Mouse (Mus musculus) embryonic facial prominence, embryonic 15.5 days (tissue): ENCODE results near the gene Slc4a5. TPM values are rescaled to one million over a fixed set of nuclear protein-coding genes. Genes with fewer than 3 reads are reported as not detected.

Experiments
- ATAC-seq: fragments of 200-750 bp; cut with Nextera tagmentation; 2 replicates; pipeline ENCODE4 v1.8.0; 2017; ENCODE audit warnings: low read depth, moderate TSS enrichment; ENCODE audit not compliant: insufficient number of reproducible peaks, low FRiP score, low TSS enrichment
- H3K27ac ChIP-seq: fragments of 300-500 bp; sonication (generic); replicated peaks from 2 replicates; pipeline ENCODE4 v1.5.1; 2015; ENCODE audit warnings: mild to moderate bottlenecking, inconsistent platforms
- H3K27me3 ChIP-seq: fragments of 300-500 bp; sonication (generic); 2 replicates; pipeline ENCODE4 v1.6.1; 2015; ENCODE audit warnings: inconsistent platforms
- H3K36me3 ChIP-seq: fragments of 300-500 bp; sonication (generic); 2 replicates; pipeline ENCODE4 v1.6.1; 2015; ENCODE audit warnings: mild to moderate bottlenecking, inconsistent platforms
- H3K4me1 ChIP-seq: fragments of 300-500 bp; sonication (generic); 2 replicates; pipeline ENCODE4 v1.6.1; 2015; ENCODE audit warnings: inconsistent platforms
- H3K4me2 ChIP-seq: fragments of 300-500 bp; sonication (generic); replicated peaks from 2 replicates; pipeline ENCODE4 v1.6.1; 2015; ENCODE audit warnings: mild to moderate bottlenecking, inconsistent platforms
- H3K4me3 ChIP-seq: fragments of 300-500 bp; sonication (generic); replicated peaks from 2 replicates; pipeline ENCODE4 v1.5.1; 2015; ENCODE audit warnings: mild to moderate bottlenecking, inconsistent platforms
- H3K9ac ChIP-seq: fragments of 300-500 bp; sonication (generic); 2 replicates; pipeline ENCODE4 v1.6.1; 2015; ENCODE audit warnings: inconsistent platforms
- H3K9me3 ChIP-seq: fragments of 300-500 bp; sonication (generic); replicated peaks from 2 replicates; pipeline ENCODE4 v1.6.1; 2016; ENCODE audit warnings: inconsistent platforms
- WGBS: fragments of 180-500 bp; shearing (Covaris S2); methylation state at CpG from one replicate; pipeline ENCODE4 v1.1.7; 2015; 5-methylcytosine and 5-hydroxymethylcytosine counted together
- polyA plus RNA-seq: library from polyadenylated mRNA; unstranded; fragments of >200 nt; fragmentation: Nextera tagmentation; extraction: Ambion mirVana; gene quantifications from 2 replicates; pipeline ENCODE4 v1.2.1, GENCODE M21; 2015

Slc4a5 gene
- polyA plus RNA-seq, 1 experiment from 2014 or later = 0.48 TPM

DNA sequence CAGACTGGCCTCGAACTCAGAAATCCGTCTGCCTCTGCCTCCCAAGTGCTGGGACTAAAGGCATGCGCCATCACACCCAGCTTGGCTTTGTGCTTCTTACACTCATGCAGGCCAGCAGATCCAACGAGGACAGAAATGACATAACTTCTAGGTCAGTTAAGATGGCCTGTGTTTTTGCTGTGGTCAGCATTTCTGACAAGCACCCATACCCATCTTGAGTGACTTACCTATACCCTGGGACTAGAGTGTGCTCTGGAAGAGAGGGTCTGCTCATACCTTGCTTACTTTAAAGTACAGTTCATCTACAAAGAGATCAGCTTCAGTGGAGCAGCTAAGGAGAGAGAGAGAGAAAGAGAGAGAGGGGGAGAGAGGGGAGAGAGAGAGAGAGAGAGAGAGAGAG, 13.7 kb downstream of the Slc4a5 start:
- Histone ChIP-seq H3K4me3 (no peak overlapping the region), H3K9me3 (no peaks in the 10 kb centered on the region), H3K27me3 (peaks cover 4% of the 10 kb centered on the region), H3K27ac (no peak overlapping the region), H3K36me3 (no peaks in the 10 kb centered on the region), H3K9ac (no peak overlapping the region), H3K4me1 (peaks cover 17% of the 10 kb centered on the region), H3K4me2 (no peak overlapping the region)
- WGBS = 80% methylated on average over 4 of the region's 4 CpGs
- no peak for ATAC-seq

DNA sequence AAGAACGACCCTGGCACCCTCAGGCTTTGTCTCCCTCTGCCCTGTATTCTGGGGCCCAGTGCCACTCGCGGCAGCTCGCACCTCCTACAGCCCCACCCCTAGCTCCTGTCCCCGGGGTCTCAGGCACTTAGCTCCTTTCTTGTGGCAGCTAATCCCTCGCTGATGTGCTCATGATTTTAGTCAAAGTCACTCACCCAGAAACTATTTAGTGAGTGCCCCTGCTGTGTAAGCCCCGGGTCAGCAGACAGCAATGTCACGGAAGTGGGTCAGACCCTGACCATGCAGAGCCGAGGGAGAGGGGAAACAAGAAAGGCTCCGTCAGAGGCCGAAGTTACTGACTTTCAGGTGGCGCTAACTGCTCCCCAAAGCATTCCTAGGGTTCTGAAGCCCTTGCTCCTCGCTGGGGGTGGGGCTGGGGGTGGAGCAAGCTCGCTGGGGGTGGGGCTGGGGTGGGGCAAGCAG, 14.7 kb downstream of the Slc4a5 start:
- Histone ChIP-seq H3K4me1 (peaks cover 17% of the 10 kb centered on the region), H3K9ac (no peak overlapping the region), H3K27me3 (peaks cover 4% of the 10 kb centered on the region), H3K36me3 (no peaks in the 10 kb centered on the region), H3K27ac (no peak overlapping the region), H3K9me3 (no peaks in the 10 kb centered on the region), H3K4me2 (peak overlapping the region; percentile 35), H3K4me3 (peak overlapping the region; percentile 22)
- ATAC-seq = 0 out of 2 replicates have a peak, but pooled peaks have one; percentile 22
- WGBS = 3% methylated on average over 14 of the region's 14 CpGs

DNA sequence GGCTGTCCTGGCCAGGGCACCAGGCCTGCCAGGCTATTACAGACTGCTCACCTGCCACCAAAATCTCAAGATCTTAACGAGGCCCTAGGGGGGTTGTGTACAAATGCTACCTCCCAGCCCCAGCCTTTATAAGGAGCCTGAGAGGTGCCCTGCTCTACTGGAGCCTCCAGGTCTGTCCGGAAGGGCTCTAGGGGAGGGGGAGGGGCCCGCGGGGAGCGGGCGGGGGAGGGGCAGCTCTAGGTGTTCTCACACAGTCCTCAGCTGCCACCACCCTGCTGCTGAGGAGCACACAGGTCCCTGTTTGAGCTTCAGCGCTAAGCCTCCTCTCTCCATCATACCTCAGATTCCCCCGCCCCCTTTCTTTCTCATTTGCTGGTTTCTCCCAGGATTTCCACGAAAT, 17.5 kb downstream of the Slc4a5 start:
- H3K9ac ChIP-seq = no peak overlapping the region
- peak; percentile 59; the same call in 1 of the 2 replicates for ATAC-seq
- H3K4me3 ChIP-seq = 0 out of 2 replicates have a peak overlapping the region, but pooled peaks have one; percentile 2
- no peaks in the 10 kb centered on the region for H3K9me3 ChIP-seq
- peaks cover 17% of the 10 kb centered on the region for H3K4me1 ChIP-seq
- H3K36me3 ChIP-seq = no peaks in the 10 kb centered on the region
- no peak overlapping the region for H3K27ac ChIP-seq
- WGBS = 2% methylated on average over 7 of the region's 9 CpGs
- H3K27me3 ChIP-seq = peaks cover 4% of the 10 kb centered on the region
- peak overlapping the region; percentile 21 for H3K4me2 ChIP-seq

DNA sequence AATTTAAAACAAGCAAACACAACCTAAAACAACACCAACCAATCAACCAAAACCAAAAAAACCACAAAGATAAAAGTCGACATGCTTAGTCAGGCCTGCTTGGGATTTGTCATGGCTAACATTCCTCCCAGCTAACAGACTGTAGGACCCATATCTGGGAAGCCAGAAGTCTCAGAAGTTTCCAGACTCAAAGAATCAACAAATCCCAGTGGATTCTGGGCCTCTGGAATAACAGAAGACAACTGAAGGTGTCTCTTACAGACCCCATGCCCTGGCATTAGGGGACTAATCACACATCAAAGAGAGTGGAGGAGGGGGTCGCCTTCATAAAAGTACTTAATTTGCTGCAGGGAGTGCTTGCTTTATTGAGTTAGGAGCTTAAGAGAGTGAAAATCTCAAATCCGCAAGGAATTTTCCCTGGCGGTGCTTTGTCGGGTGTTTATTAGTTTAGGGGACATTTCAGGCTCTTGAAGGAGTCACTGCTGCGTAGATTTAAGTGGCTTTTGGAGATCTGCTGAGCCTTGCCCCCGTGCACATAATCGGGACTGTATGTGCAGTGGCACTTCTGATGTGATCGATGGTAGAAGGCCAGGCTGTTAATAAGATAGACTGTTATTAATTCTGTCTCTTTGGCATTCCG, 24.9 kb downstream of the Slc4a5 start:
- 20% methylated on average over 10 of the region's 10 CpGs for WGBS
- ATAC-seq = no peak

DNA sequence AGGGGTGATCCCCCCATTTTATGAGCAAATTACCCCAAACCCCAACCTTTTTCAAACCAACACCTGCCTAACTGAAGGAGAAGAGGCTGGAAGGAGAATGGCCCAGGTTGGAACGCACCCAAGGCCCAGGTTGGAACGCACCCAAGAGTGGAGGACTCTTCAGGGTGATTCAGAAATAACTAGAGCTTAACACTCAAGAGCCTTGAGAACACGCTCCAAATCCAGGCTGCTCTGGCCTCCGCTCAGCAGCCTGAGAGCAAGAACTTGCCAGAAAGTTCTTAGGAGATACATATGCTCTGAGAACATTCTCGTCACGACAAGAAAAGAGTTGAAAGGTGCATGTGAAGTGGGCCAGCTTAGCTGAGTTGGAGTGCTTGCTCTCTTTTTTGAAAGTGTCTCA, 25.5 kb downstream of the Slc4a5 start:
- Histone ChIP-seq H3K9me3 (no peaks in the 10 kb centered on the region), H3K9ac (no peak overlapping the region), H3K4me3 (no peak overlapping the region), H3K4me1 (peaks cover 19% of the 10 kb centered on the region; the same call in 1 of the 2 replicates), H3K27me3 (no peaks in the 10 kb centered on the region), H3K27ac (peak overlapping the region; percentile 23; the same call in 1 of the 2 replicates), H3K4me2 (no peak overlapping the region), H3K36me3 (no peaks in the 10 kb centered on the region)
- 50% methylated on average over 6 of the region's 6 CpGs for WGBS
- no peak for ATAC-seq

More for the DNA sequence above, 24.9 kb downstream of the Slc4a5 start:
- Histone ChIP-seq H3K36me3 (no peaks in the 10 kb centered on the region), H3K27ac (peak overlapping the region; percentile 23; the same call in 1 of the 2 replicates), H3K9ac (no peak overlapping the region), H3K9me3 (no peaks in the 10 kb centered on the region), H3K27me3 (no peaks in the 10 kb centered on the region), H3K4me3 (no peak overlapping the region), H3K4me1 (peaks cover 19% of the 10 kb centered on the region; the same call in 1 of the 2 replicates), H3K4me2 (no peak overlapping the region)

DNA sequence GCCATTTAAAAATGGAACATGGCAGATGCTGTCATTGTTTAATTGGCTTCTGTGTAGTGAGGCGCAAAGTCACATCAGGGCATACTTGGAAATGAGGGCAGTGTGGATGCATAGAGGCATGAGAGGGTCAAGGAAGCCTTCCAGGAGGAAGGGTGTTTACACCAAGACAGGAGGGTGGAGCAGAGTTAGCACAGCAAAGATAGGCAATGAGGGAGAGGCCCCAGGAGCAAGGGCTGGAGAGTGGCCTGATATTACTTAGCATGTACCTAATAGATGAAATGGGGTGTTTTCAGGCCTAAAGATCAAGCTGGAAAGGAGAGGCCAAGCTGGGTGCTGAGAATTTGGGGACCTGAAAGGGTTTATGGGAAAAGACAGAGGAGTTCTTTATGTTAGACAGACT, 26.4 kb downstream of the Slc4a5 start:
- Histone ChIP-seq H3K36me3 (no peaks in the 10 kb centered on the region), H3K4me2 (no peak overlapping the region), H3K9ac (no peak overlapping the region), H3K9me3 (no peaks in the 10 kb centered on the region), H3K27ac (no peak overlapping the region), H3K27me3 (no peaks in the 10 kb centered on the region), H3K4me1 (peaks cover 19% of the 10 kb centered on the region; the same call in 1 of the 2 replicates), H3K4me3 (no peak overlapping the region)
- 96% methylated on average over 1 of the region's 1 CpGs for WGBS
- no peak for ATAC-seq

DNA sequence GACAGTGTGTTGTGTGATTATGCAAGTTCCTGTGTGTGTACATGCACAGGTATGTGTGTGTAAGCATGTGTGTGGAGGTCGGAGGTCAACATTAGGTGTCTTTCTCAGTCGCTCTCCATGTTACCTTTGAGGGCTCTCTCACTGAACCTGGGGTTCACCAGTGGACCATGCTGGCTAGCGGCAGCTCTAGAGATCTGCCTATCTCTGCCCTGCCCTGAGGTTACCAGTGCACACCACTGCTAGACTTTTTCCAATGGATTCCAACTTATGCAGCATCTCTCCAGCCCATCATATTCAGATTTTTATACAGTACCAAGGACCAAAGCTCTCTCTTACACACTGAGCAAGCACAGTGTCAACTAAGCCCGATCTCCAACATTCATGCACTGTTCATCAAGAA, 27.1 kb downstream of the Slc4a5 start:
- Histone ChIP-seq H3K4me1 (peaks cover 19% of the 10 kb centered on the region; the same call in 1 of the 2 replicates), H3K27ac (no peak overlapping the region), H3K36me3 (no peaks in the 10 kb centered on the region), H3K9me3 (no peaks in the 10 kb centered on the region), H3K4me3 (no peak overlapping the region), H3K27me3 (no peaks in the 10 kb centered on the region), H3K9ac (no peak overlapping the region), H3K4me2 (no peak overlapping the region)
- WGBS = 95% methylated on average over 4 of the region's 4 CpGs
- no peak for ATAC-seq

DNA sequence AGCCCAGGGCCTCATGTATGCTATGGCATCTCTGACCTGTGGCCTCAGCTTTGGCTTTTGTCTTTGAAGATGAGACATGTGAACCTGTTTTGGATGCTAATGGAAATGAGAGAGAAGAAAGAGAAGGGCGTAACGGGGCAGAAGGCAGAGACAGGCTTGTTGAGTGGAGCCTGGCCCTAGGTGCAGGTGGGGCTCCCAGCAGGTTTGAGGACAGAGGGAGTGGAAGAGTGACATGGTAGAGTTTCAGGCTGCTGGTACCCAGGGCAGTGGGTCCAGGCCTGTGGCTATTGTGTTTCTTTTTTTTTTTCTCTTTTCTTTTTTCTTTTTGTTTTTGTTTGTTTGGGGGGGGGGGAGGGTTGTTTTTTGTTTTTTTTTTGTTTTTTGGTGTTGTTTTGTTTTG, 27.5 kb downstream of the Slc4a5 start:
- Histone ChIP-seq H3K36me3 (no peaks in the 10 kb centered on the region), H3K9me3 (no peaks in the 10 kb centered on the region), H3K27me3 (no peaks in the 10 kb centered on the region), H3K9ac (no peak overlapping the region), H3K27ac (no peak overlapping the region), H3K4me2 (no peak overlapping the region), H3K4me3 (no peak overlapping the region), H3K4me1 (peaks cover 19% of the 10 kb centered on the region; the same call in 1 of the 2 replicates)
- no peak for ATAC-seq
- WGBS = 78% methylated on average over 2 of the region's 2 CpGs

DNA sequence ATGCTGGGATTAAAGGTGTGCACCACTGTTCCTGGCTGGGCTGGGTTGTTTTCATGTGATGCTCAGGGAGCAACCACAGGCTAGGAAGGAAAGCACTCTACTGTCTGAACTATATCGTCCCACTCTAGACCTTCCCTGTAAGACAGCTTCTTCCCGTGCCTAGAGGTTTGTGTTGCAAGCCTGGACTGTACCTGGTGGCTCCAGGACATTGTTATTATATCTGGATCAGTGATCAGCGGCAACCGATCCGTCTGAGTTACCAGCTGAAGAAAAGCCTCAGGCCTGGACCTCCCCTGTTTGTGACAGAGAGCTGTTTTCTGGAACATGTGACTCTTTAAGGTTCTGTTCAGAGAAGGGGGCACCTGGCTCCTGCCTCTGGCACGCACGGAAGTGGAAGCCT, 34.6 kb downstream of the Slc4a5 start:
- Histone ChIP-seq H3K27me3 (no peaks in the 10 kb centered on the region), H3K4me1 (no peaks in the 10 kb centered on the region), H3K4me3 (no peak overlapping the region), H3K27ac (no peak overlapping the region), H3K4me2 (no peak overlapping the region), H3K9ac (no peak overlapping the region), H3K9me3 (no peaks in the 10 kb centered on the region), H3K36me3 (no peaks in the 10 kb centered on the region)
- 46% methylated on average over 7 of the region's 7 CpGs for WGBS
- ATAC-seq = no peak

DNA sequence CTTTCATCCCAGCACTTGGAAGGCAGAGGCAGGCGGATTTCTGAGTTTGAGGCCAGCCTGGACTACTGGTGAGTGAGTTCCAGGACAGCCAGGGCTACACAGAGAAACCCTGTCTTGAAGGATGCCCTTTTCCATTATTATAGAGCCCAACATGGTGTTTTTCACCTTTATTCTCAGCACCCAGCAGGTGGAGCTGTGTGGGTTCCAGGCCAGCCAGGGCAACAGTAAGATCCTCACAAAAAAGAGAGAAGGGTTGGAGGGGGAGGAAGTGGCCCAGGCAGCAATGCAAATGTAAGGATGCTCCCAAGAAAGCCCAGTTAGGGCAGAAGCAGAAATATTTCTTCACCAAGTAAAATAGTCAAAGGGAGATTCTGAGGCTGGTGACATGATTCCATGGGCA, 44.9 kb downstream of the Slc4a5 start:
- H3K4me3 ChIP-seq = no peak overlapping the region
- 78% methylated on average over 1 of the region's 1 CpGs for WGBS
- no peak for ATAC-seq

DNA sequence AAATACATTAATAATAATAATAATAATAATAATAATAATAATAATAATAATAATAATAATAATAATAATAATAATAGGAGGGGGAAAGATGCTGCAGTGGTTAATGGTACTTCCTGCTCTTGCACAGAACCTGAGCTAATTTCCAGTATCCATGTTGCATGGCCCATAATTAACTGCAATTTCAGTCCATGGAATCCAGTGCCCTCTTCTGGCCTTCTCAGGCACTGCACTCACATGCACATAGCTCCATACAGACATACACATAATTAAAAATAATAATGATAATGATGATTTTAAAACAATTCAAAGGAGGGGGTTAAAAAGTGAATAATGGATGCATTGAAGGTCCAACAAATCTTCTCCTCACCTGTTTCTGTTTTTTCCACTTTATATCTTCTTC, 45.6 kb downstream of the Slc4a5 start:
- Histone ChIP-seq H3K9ac (no peak overlapping the region), H3K4me1 (peaks cover 9% of the 10 kb centered on the region), H3K4me2 (no peak overlapping the region), H3K27ac (no peak overlapping the region), H3K4me3 (no peak overlapping the region), H3K27me3 (no peaks in the 10 kb centered on the region), H3K36me3 (no peaks in the 10 kb centered on the region), H3K9me3 (no peaks in the 10 kb centered on the region)
- ATAC-seq = no peak

More for the DNA sequence above, 44.9 kb downstream of the Slc4a5 start:
- Histone ChIP-seq H3K27me3 (no peaks in the 10 kb centered on the region), H3K9me3 (no peaks in the 10 kb centered on the region), H3K27ac (no peak overlapping the region), H3K4me2 (no peak overlapping the region), H3K9ac (no peak overlapping the region), H3K36me3 (no peaks in the 10 kb centered on the region), H3K4me1 (peaks cover 9% of the 10 kb centered on the region)

DNA sequence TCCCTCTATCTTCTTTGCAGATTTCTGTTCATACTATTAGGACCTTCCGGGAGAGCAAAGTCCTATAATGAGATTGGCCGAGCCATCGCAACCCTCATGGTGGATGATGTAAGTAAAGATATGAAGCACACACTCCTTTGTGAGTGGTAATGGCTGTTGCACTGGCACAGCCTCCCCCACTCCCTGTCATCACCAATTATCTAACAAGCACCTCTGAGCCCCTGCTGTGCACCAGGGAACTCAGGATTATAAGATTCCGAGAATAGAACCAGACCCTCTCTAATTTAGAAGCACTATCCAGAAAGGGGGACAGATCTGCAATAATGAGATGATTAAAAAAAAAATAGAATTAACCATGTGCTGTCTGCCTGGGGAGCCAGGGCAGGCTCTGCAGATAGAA, 46.0 kb downstream of the Slc4a5 start:
- WGBS = 84% methylated on average over 4 of the region's 4 CpGs
- no peak overlapping the region for H3K4me3 ChIP-seq
- no peak overlapping the region for H3K27ac ChIP-seq
- H3K4me1 ChIP-seq = peaks cover 9% of the 10 kb centered on the region
- H3K9ac ChIP-seq = no peak overlapping the region
- ATAC-seq = no peak
- H3K27me3 ChIP-seq = no peaks in the 10 kb centered on the region
- no peaks in the 10 kb centered on the region for H3K9me3 ChIP-seq
- no peaks in the 10 kb centered on the region for H3K36me3 ChIP-seq
- H3K4me2 ChIP-seq = no peak overlapping the region
